Mouse (Mus musculus): ENCODE data around the gene Hivep2. TPM values are rescaled to one million over a fixed set of nuclear protein-coding genes. Genes with fewer than 3 reads are reported as not detected.

The Hivep2 gene
- polyA plus RNA-seq, 1 experiment from 2014 or later: 7.3 TPM

- H3K4me2 ChIP-seq: peak overlapping the region; percentile 100
- ATAC-seq: no peak
- H3K27me3 ChIP-seq: peaks cover 16% of the 10 kb centered on the region; the same call in 1 of the 2 replicates
- H3K27ac ChIP-seq: no peak overlapping the region
- 6% methylated on average over 8 of the region's 8 CpGs for WGBS
- H3K36me3 ChIP-seq (ENCODE audit: poor library complexity, severe bottlenecking): no peaks in the 10 kb centered on the region
- H3K4me3 ChIP-seq: peak overlapping the region; percentile 79
- peak overlapping the region; percentile 88; the same call in 1 of the 2 replicates for H3K9ac ChIP-seq
- no peaks in the 10 kb centered on the region for H3K9me3 ChIP-seq (replicated peaks)
- H3K4me1 ChIP-seq: peaks cover 16% of the 10 kb centered on the region
Observed at GRCm38 (mm10) chr10:13963908-13964500, 1.9 kb upstream of the Hivep2 start.

- peaks cover 16% of the 10 kb centered on the region; the same call in 1 of the 2 replicates for H3K27me3 ChIP-seq
- peak overlapping the region; percentile 97 for H3K27ac ChIP-seq
- peak overlapping the region; percentile 88 for H3K9ac ChIP-seq
- peak; percentile 30 for ATAC-seq
- H3K4me2 ChIP-seq: peak overlapping the region; percentile 100
- H3K4me3 ChIP-seq: peak overlapping the region; percentile 79
- no peaks in the 10 kb centered on the region for H3K36me3 ChIP-seq (ENCODE audit: poor library complexity, severe bottlenecking)
- under 1% methylated on average over 64 of the region's 65 CpGs for WGBS
- peaks cover 16% of the 10 kb centered on the region for H3K4me1 ChIP-seq
- no peaks in the 10 kb centered on the region for H3K9me3 ChIP-seq (replicated peaks)
Observed at GRCm38 (mm10) chr10:13964501-13965281, 1.2 kb upstream of the Hivep2 start.

- Histone ChIP-seq H3K4me2 (peak overlapping the region; percentile 100), H3K36me3 (ENCODE audit: poor library complexity, severe bottlenecking) (no peaks in the 10 kb centered on the region), H3K9ac (peak overlapping the region; percentile 88), H3K9me3 (replicated peaks) (no peaks in the 10 kb centered on the region), H3K27me3 (peaks cover 16% of the 10 kb centered on the region; the same call in 1 of the 2 replicates), H3K4me3 (peak overlapping the region; percentile 79), H3K27ac (peak overlapping the region; percentile 97), H3K4me1 (peaks cover 16% of the 10 kb centered on the region)
- under 1% methylated on average over 48 of the region's 54 CpGs for WGBS
- ATAC-seq: peak; percentile 71
Observed at GRCm38 (mm10) chr10:13965316-13965973, 430 bp upstream of the Hivep2 start.

- H3K4me2 ChIP-seq: peak overlapping the region; percentile 100
- ATAC-seq: peak; percentile 61
- H3K9me3 ChIP-seq (replicated peaks): no peaks in the 10 kb centered on the region
- H3K27me3 ChIP-seq: peaks cover 17% of the 10 kb centered on the region
- peak overlapping the region; percentile 97 for H3K27ac ChIP-seq
- peak overlapping the region; percentile 79 for H3K4me3 ChIP-seq
- no peaks in the 10 kb centered on the region for H3K36me3 ChIP-seq (ENCODE audit: poor library complexity, severe bottlenecking)
- H3K9ac ChIP-seq: peak overlapping the region; percentile 88
- 0% methylated on average over 43 of the region's 66 CpGs for WGBS
- peaks cover 16% of the 10 kb centered on the region for H3K4me1 ChIP-seq
Observed at GRCm38 (mm10) chr10:13966830-13967450, 1.1 kb downstream of the Hivep2 start.

- H3K36me3 ChIP-seq (ENCODE audit: poor library complexity, severe bottlenecking): no peaks in the 10 kb centered on the region
- peaks cover 16% of the 10 kb centered on the region for H3K4me1 ChIP-seq
- no peaks in the 10 kb centered on the region for H3K9me3 ChIP-seq (replicated peaks)
- peak; percentile 66 for ATAC-seq
- peaks cover 11% of the 10 kb centered on the region; the same call in 1 of the 2 replicates for H3K27me3 ChIP-seq
- H3K9ac ChIP-seq: peak overlapping the region; percentile 88
- WGBS: under 1% methylated on average over 36 of the region's 36 CpGs
- H3K4me3 ChIP-seq: peak overlapping the region; percentile 79
- H3K4me2 ChIP-seq: peak overlapping the region; percentile 100
- H3K27ac ChIP-seq: peak overlapping the region; percentile 97
Observed at GRCm38 (mm10) chr10:13967451-13968233, 1.8 kb downstream of the Hivep2 start.

- Histone ChIP-seq H3K27me3 (peaks cover 5% of the 10 kb centered on the region; the same call in 1 of the 2 replicates), H3K4me2 (peak overlapping the region; percentile 100), H3K4me1 (peaks cover 16% of the 10 kb centered on the region), H3K4me3 (peak overlapping the region; percentile 79), H3K9ac (peak overlapping the region; percentile 88), H3K9me3 (replicated peaks) (no peaks in the 10 kb centered on the region), H3K27ac (peak overlapping the region; percentile 97), H3K36me3 (ENCODE audit: poor library complexity, severe bottlenecking) (no peaks in the 10 kb centered on the region)
- 14% methylated on average over 5 of the region's 5 CpGs for WGBS
- no peak for ATAC-seq
Observed at GRCm38 (mm10) chr10:13968234-13968555, 2.3 kb downstream of the Hivep2 start.

GRCm38 (mm10) chr10:13968989-13969388 lies 3.1 kb downstream of the Hivep2 start:
- H3K27me3 ChIP-seq: peaks cover 3% of the 10 kb centered on the region; the same call in 1 of the 2 replicates
- no peak overlapping the region for H3K27ac ChIP-seq
- H3K9ac ChIP-seq: no peak overlapping the region
- no peaks in the 10 kb centered on the region for H3K36me3 ChIP-seq (ENCODE audit: poor library complexity, severe bottlenecking)
- H3K9me3 ChIP-seq (replicated peaks): no peaks in the 10 kb centered on the region
- no peak overlapping the region; the same call in 1 of the 2 replicates for H3K4me2 ChIP-seq
- no peak overlapping the region for H3K4me3 ChIP-seq
- ATAC-seq: no peak
- peaks cover 22% of the 10 kb centered on the region for H3K4me1 ChIP-seq
- 21% methylated on average over 8 of the region's 8 CpGs for WGBS

GRCm38 (mm10) chr10:13970321-13970720 lies 4.4 kb downstream of the Hivep2 start:
- H3K4me1 ChIP-seq: peaks cover 17% of the 10 kb centered on the region; the same call in 1 of the 2 replicates
- 79% methylated on average over 3 of the region's 3 CpGs for WGBS
- no peak for ATAC-seq
- H3K9ac ChIP-seq: no peak overlapping the region
- H3K27ac ChIP-seq: no peak overlapping the region
- H3K4me2 ChIP-seq: no peak overlapping the region
- H3K9me3 ChIP-seq (replicated peaks): no peaks in the 10 kb centered on the region
- peaks cover 3% of the 10 kb centered on the region; the same call in 1 of the 2 replicates for H3K27me3 ChIP-seq
- H3K36me3 ChIP-seq (ENCODE audit: poor library complexity, severe bottlenecking): no peaks in the 10 kb centered on the region
- H3K4me3 ChIP-seq: no peak overlapping the region

- H3K36me3 ChIP-seq (ENCODE audit: poor library complexity, severe bottlenecking): no peaks in the 10 kb centered on the region
- 67% methylated on average over 5 of the region's 5 CpGs for WGBS
Observed at GRCm38 (mm10) chr10:13971268-13971667, 5.4 kb downstream of the Hivep2 start.

GRCm38 (mm10) chr10:13973563-13974179 lies 7.8 kb downstream of the Hivep2 start:
- H3K4me2 ChIP-seq: no peak overlapping the region
- peaks cover 11% of the 10 kb centered on the region; the same call in 1 of the 2 replicates for H3K4me1 ChIP-seq
- H3K9ac ChIP-seq: no peak overlapping the region
- 49% methylated on average over 7 of the region's 7 CpGs for WGBS
- no peak overlapping the region for H3K4me3 ChIP-seq
- H3K27ac ChIP-seq: 0 out of 2 replicates have a peak overlapping the region, but pooled peaks have one; percentile 25
- no peaks in the 10 kb centered on the region for H3K36me3 ChIP-seq (ENCODE audit: poor library complexity, severe bottlenecking)
- no peaks in the 10 kb centered on the region for H3K9me3 ChIP-seq (replicated peaks)
- peaks cover 3% of the 10 kb centered on the region; the same call in 1 of the 2 replicates for H3K27me3 ChIP-seq
- peak; percentile 71 for ATAC-seq

More at GRCm38 (mm10) chr10:13971268-13971667, 5.4 kb downstream of the Hivep2 start:
- H3K27ac ChIP-seq: no peak overlapping the region
- peaks cover 17% of the 10 kb centered on the region; the same call in 1 of the 2 replicates for H3K4me1 ChIP-seq
- no peaks in the 10 kb centered on the region for H3K9me3 ChIP-seq (replicated peaks)
- no peak overlapping the region for H3K9ac ChIP-seq
- ATAC-seq: no peak
- H3K27me3 ChIP-seq: peaks cover 3% of the 10 kb centered on the region; the same call in 1 of the 2 replicates
- no peak overlapping the region for H3K4me2 ChIP-seq
- no peak overlapping the region for H3K4me3 ChIP-seq
